Mouse (Mus musculus): ENCODE measurements around the gene Rai1. TPM values are rescaled to one million over a fixed set of nuclear protein-coding genes. Genes with fewer than 3 reads are reported as not detected.

Rai1 gene
- polyA plus RNA-seq, 1 experiment from 2014 or later: 36.0 TPM

DNA sequence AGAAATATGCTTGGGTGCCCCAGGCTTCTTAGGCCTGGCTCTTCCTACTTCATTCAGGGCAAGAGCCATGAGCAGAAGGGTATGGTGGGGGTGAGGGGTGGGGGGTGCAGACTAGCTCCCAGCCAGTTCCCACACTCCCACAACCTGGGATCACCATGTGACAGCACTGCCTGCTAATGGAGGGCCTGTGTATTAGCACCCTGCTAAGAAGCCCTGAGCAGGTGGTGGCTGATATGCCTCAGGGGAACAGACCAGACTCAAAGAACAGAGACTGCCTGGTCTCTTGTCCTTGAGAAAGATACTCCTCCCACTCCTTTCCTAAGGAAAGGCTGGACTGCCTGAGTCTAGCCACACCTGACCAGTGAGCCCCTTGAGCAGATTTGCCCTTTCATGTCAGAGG is 22.2 kb downstream of the Rai1 start:
- Histone ChIP-seq H3K36me3 (ENCODE audit: control insufficient read depth, insufficient read depth, low read length) (no peaks in the 10 kb centered on the region), H3K4me1 (ENCODE audit: control insufficient read depth, insufficient read depth, low read length) (peaks cover 23% of the 10 kb centered on the region), H3K4me3 (ENCODE audit: low read depth, low read length) (no peak overlapping the region), H3K27ac (replicated peaks; ENCODE audit: low read depth, low read length) (no peak overlapping the region), H3K9me3 (ENCODE audit: control insufficient read depth, low read length) (no peaks in the 10 kb centered on the region), H3K27me3 (ENCODE audit: control insufficient read depth, insufficient read depth, low read length) (no peaks in the 10 kb centered on the region), H3K4me2 (ENCODE audit: low read depth, severe bottlenecking) (no peak overlapping the region), H3K9ac (ENCODE audit: low read length) (no peak overlapping the region)
- ATAC-seq (ENCODE audit: insufficient number of reproducible peaks, low FRiP score, low TSS enrichment, low read depth) (no peak), DNase-seq (ENCODE audit: low spot score) (no peak)

DNA sequence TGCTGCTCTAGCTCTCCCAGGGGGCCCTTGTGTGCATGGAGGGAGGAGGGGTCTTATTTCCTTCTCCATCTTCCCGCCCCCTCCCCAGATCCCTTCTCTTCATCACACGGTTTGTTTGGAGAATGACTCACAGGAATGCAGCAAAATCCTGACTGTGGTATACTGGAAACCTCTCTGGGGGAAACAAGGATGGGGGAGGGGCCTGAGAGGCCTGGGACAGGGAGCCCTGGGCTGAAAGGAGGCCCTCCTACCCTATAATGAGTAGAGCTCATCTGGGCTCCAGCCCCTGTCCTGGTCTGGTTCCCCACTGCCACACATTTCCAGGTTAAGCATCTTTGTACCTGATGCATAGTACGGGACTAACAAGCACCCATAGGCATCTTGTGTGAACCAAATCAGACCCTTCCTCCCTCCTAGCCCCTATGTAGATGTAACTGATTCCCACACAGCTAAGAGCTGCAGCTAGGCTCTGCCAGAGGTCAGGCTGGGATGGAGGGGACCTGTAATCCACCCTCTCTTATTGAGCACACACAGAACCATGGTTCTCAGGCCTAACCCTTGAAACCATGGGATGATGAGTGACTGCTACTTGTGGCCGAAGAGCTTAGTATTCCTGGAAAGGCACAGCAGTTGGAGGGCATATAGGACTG is 23.2 kb downstream of the Rai1 start:
- H3K9ac ChIP-seq (ENCODE audit: low read length): no peak overlapping the region
- H3K36me3 ChIP-seq (ENCODE audit: control insufficient read depth, insufficient read depth, low read length): no peaks in the 10 kb centered on the region
- H3K4me3 ChIP-seq (ENCODE audit: low read depth, low read length): no peak overlapping the region
- peaks cover 23% of the 10 kb centered on the region for H3K4me1 ChIP-seq (ENCODE audit: control insufficient read depth, insufficient read depth, low read length)
- H3K9me3 ChIP-seq (ENCODE audit: control insufficient read depth, low read length): no peaks in the 10 kb centered on the region
- DNase-seq (ENCODE audit: low spot score): peak; percentile 45
- no peak for ATAC-seq (ENCODE audit: insufficient number of reproducible peaks, low FRiP score, low TSS enrichment, low read depth)
- 0 out of 2 replicates have a peak overlapping the region, but pooled peaks have one; percentile 26 for H3K27ac ChIP-seq (replicated peaks; ENCODE audit: low read depth, low read length)
- H3K4me2 ChIP-seq (ENCODE audit: low read depth, severe bottlenecking): no peak overlapping the region
- WGBS: 40% methylated on average over 4 of the region's 4 CpGs
- no peaks in the 10 kb centered on the region for H3K27me3 ChIP-seq (ENCODE audit: control insufficient read depth, insufficient read depth, low read length)

DNA sequence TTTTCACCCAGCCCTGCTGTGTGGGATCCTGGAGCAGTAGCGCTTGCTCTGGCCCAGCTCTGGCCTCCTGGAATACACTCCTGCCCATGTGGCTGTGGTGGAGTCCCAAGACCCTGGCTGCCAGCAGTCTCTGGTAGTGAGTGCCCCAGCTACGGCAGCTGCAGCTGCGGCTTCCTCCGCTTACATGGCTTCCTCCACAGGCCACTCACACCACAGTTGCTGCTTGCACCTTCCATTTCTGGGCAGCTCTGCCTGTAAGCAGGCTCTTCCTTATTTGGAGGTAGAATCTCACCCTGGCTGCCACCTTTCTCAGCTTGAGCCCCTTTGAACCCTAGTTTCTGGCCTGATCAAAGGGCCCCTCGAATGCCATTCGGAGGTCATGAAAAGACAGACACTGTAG is 25.7 kb downstream of the Rai1 start:
- DNase-seq (ENCODE audit: low spot score): no peak
- Histone ChIP-seq H3K27me3 (ENCODE audit: control insufficient read depth, insufficient read depth, low read length) (no peaks in the 10 kb centered on the region), H3K4me3 (ENCODE audit: low read depth, low read length) (no peak overlapping the region), H3K9me3 (ENCODE audit: control insufficient read depth, low read length) (no peaks in the 10 kb centered on the region), H3K36me3 (ENCODE audit: control insufficient read depth, insufficient read depth, low read length) (no peaks in the 10 kb centered on the region), H3K4me2 (ENCODE audit: low read depth, severe bottlenecking) (no peak overlapping the region), H3K9ac (ENCODE audit: low read length) (no peak overlapping the region), H3K4me1 (ENCODE audit: control insufficient read depth, insufficient read depth, low read length) (peaks cover 27% of the 10 kb centered on the region), H3K27ac (replicated peaks; ENCODE audit: low read depth, low read length) (no peak overlapping the region)
- WGBS: 27% methylated on average over 6 of the region's 6 CpGs
- no peak for ATAC-seq (ENCODE audit: insufficient number of reproducible peaks, low FRiP score, low TSS enrichment, low read depth)

DNA sequence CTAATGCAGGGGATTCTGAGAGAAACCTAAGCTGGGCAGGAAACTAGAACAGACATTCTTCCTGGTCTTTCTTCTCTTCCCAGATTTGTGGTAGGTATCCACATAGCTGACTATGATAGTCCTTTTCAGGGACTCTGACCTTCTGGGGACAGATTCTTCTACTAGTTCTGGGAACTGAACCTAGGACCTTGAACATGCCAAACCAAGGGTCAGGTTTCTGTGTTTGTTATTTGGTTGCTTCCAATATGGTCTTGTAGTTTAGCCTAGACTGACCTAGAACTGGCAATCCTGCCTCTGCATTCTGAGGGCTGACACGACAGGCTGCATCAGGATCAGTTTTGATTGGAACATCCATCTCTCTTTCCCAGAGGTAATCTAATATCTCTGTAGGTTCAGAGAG is 27.2 kb downstream of the Rai1 start:
- H3K27ac ChIP-seq (replicated peaks; ENCODE audit: low read depth, low read length): no peak overlapping the region
- H3K9ac ChIP-seq (ENCODE audit: low read length): no peak overlapping the region
- no peaks in the 10 kb centered on the region for H3K27me3 ChIP-seq (ENCODE audit: control insufficient read depth, insufficient read depth, low read length)
- 88% methylated on average over 1 of the region's 1 CpGs for WGBS
- no peaks in the 10 kb centered on the region for H3K9me3 ChIP-seq (ENCODE audit: control insufficient read depth, low read length)
- no peak overlapping the region for H3K4me2 ChIP-seq (ENCODE audit: low read depth, severe bottlenecking)
- no peaks in the 10 kb centered on the region; the same call in 1 of the 2 replicates for H3K36me3 ChIP-seq (ENCODE audit: control insufficient read depth, insufficient read depth, low read length)
- no peak for ATAC-seq (ENCODE audit: insufficient number of reproducible peaks, low FRiP score, low TSS enrichment, low read depth)
- H3K4me1 ChIP-seq (ENCODE audit: control insufficient read depth, insufficient read depth, low read length): peaks cover 17% of the 10 kb centered on the region
- DNase-seq (ENCODE audit: low spot score): no peak
- H3K4me3 ChIP-seq (ENCODE audit: low read depth, low read length): no peak overlapping the region

DNA sequence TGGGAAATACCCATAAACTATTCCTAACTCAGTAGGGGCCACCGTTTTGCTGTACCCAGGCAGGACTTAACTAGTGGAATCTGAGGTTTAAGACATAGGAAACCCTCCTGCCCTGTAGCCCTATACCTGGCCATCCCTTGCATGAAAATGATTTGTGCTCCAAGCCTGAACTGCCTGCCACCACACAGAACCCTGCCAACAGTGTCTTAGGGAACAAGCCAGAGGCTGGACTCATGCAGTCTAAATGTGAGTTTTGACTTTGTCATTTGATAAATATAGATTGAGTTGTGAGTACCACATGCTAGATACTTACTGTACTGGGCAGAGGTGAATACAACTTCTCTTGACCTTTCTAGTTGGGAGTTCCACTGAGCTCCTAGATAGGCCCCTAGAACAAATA is 31.7 kb downstream of the Rai1 start:
- DNase-seq (ENCODE audit: low spot score) (no peak), ATAC-seq (ENCODE audit: insufficient number of reproducible peaks, low FRiP score, low TSS enrichment, low read depth) (no peak)
- no peaks in the 10 kb centered on the region; the same call in 1 of the 2 replicates for H3K36me3 ChIP-seq (ENCODE audit: control insufficient read depth, insufficient read depth, low read length)
- H3K4me3 ChIP-seq (ENCODE audit: low read depth, low read length): no peak overlapping the region
- H3K4me1 ChIP-seq (ENCODE audit: control insufficient read depth, insufficient read depth, low read length): peaks cover 17% of the 10 kb centered on the region
- H3K27ac ChIP-seq (replicated peaks; ENCODE audit: low read depth, low read length): no peak overlapping the region
- H3K9me3 ChIP-seq (ENCODE audit: control insufficient read depth, low read length): no peaks in the 10 kb centered on the region
- H3K4me2 ChIP-seq (ENCODE audit: low read depth, severe bottlenecking): no peak overlapping the region
- H3K9ac ChIP-seq (ENCODE audit: low read length): no peak overlapping the region
- H3K27me3 ChIP-seq (ENCODE audit: control insufficient read depth, insufficient read depth, low read length): no peaks in the 10 kb centered on the region
- 64% methylated on average over 1 of the region's 1 CpGs for WGBS

DNA sequence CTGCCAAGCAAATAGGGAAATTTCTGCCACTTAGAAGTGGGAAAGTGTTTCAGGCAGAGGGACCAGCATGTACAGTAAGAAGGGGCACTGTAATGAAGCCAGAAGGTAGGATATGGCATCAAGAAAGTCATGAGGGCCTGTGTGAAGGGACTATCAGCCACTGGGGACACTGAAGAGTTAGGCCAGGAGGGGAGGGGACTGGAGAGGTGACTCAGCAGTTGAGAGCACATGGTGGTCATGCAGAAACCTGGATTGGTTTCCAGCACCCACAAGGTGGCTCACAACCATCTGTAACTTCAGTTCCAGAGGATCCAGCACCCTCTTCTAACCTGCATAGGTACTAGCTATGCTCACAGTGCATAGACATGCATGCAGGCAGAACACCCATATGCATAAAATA is 32.4 kb downstream of the Rai1 start:
- no peak for ATAC-seq (ENCODE audit: insufficient number of reproducible peaks, low FRiP score, low TSS enrichment, low read depth)
- DNase-seq (ENCODE audit: low spot score): no peak
- Histone ChIP-seq H3K9ac (ENCODE audit: low read length) (no peak overlapping the region), H3K4me3 (ENCODE audit: low read depth, low read length) (no peak overlapping the region), H3K36me3 (ENCODE audit: control insufficient read depth, insufficient read depth, low read length) (no peaks in the 10 kb centered on the region; the same call in 1 of the 2 replicates), H3K27me3 (ENCODE audit: control insufficient read depth, insufficient read depth, low read length) (no peaks in the 10 kb centered on the region), H3K4me1 (ENCODE audit: control insufficient read depth, insufficient read depth, low read length) (peaks cover 24% of the 10 kb centered on the region), H3K27ac (replicated peaks; ENCODE audit: low read depth, low read length) (no peak overlapping the region), H3K4me2 (ENCODE audit: low read depth, severe bottlenecking) (no peak overlapping the region), H3K9me3 (ENCODE audit: control insufficient read depth, low read length) (no peaks in the 10 kb centered on the region)

DNA sequence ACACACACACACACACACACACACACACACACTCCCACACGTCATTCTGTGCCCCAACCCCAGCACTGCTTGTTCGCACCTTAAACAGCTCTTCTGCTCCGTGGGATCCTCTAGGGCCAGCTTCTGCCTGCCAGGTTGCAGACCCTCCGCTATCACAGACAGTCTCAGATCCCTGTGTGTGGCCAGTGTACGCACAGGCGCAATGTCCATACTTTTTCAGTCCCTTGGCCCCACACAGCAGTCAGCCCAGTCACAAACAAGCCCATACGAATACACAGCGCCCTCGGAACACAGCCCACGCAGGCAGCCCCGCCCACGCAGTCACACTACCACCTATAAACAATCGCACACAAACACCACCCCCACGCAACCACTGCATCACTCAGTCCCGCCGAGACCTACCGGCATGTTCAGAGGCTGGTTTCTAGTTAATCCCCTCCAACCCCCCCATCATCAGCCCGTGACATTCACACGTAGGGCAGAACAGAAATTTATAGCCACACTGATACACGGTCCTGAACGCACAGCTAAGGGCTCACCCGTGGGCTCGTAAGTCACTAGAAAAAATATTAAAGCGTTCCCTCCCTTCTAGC is 34.4 kb downstream of the Rai1 start:
- DNase-seq (ENCODE audit: low spot score): peak; percentile 52
- WGBS: 2% methylated on average over 24 of the region's 24 CpGs
- Histone ChIP-seq H3K4me1 (ENCODE audit: control insufficient read depth, insufficient read depth, low read length) (peaks cover 23% of the 10 kb centered on the region), H3K27me3 (ENCODE audit: control insufficient read depth, insufficient read depth, low read length) (no peaks in the 10 kb centered on the region), H3K9ac (ENCODE audit: low read length) (peak overlapping the region; percentile 81), H3K4me2 (ENCODE audit: low read depth, severe bottlenecking) (peak overlapping the region; percentile 87), H3K27ac (replicated peaks; ENCODE audit: low read depth, low read length) (peak overlapping the region; percentile 88), H3K4me3 (ENCODE audit: low read depth, low read length) (peak overlapping the region; percentile 58), H3K9me3 (ENCODE audit: control insufficient read depth, low read length) (no peaks in the 10 kb centered on the region), H3K36me3 (ENCODE audit: control insufficient read depth, insufficient read depth, low read length) (no peaks in the 10 kb centered on the region; the same call in 1 of the 2 replicates)
- peak; percentile 32; the same call in 1 of the 2 replicates for ATAC-seq (ENCODE audit: insufficient number of reproducible peaks, low FRiP score, low TSS enrichment, low read depth)

DNA sequence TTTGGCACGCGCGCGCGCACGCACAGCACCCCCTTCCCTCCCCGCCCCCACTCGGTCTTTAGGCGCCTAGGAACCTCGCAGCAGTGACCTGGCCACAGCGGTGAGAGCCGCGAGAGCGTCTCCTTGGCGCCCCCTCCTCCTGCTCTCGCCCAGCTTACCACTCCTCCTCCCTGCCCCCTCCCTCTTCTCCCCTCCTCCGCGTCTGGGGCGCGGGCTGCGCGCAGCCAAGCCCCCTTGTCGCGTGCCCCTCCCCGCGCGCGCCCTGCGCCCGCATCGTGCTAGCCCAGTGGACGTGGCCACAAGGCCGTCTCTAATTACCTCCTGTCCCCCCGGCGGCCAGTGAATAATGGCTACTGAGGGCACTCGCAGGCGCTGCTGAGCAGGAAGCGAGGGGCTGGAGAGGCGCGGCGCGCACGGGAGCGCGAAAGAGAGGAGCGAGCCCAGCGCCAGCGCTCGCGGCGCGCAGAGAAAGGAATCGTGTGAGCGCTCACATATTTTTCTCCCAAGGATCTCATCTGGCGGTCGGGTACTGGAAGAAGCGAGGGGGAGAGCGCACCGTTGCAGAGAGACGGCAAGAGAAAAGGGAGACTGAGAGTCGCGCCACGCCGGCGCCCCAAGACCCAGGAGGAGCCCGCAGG is 35.0 kb downstream of the Rai1 start:
- peak; percentile 92 for DNase-seq (ENCODE audit: low spot score)
- Histone ChIP-seq H3K36me3 (ENCODE audit: control insufficient read depth, insufficient read depth, low read length) (no peaks in the 10 kb centered on the region; the same call in 1 of the 2 replicates), H3K9me3 (ENCODE audit: control insufficient read depth, low read length) (no peaks in the 10 kb centered on the region), H3K4me3 (ENCODE audit: low read depth, low read length) (peak overlapping the region; percentile 58), H3K9ac (ENCODE audit: low read length) (peak overlapping the region; percentile 81), H3K4me2 (ENCODE audit: low read depth, severe bottlenecking) (peak overlapping the region; percentile 87), H3K27ac (replicated peaks; ENCODE audit: low read depth, low read length) (peak overlapping the region; percentile 88), H3K4me1 (ENCODE audit: control insufficient read depth, insufficient read depth, low read length) (peaks cover 23% of the 10 kb centered on the region), H3K27me3 (ENCODE audit: control insufficient read depth, insufficient read depth, low read length) (no peaks in the 10 kb centered on the region)
- peak; percentile 77 for ATAC-seq (ENCODE audit: insufficient number of reproducible peaks, low FRiP score, low TSS enrichment, low read depth)
- 1% methylated on average over 65 of the region's 66 CpGs for WGBS

Measured in limb, embryonic 11.5 days (tissue).